Mouse (Mus musculus): ENCODE measurements around the gene Map3k20.

Map3k20 gene

DNA sequence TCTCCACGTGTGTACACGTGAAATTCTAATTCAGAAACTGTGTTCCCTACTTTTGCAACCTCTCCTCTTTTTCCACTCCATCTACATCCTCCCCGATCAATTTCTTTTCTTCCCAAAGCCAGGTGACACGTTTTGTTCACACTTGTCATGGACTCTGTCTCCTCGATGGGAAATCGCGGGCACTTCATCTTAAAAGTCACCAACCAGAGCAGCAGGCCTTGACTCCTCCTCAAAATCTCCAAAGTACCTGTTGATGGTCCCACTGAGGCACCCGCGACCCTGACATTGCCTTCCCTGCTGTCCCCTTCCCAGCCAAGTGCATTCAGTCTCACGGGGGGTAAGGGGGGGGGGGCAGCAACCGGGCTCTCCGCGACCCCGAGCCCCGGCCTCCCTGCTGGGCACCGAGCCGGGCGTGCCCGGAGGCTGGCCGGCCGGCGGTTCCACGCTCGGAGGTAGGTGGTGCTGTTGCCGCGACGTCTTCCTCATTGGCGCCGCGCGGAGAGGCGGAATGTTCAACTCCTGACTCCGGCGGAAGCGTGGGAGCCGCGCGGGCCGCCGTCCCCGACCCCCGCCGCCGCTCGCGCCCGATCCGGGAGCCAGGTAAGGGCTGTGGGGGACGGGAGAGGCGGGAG lies at the start of gene Map3k20:
Gene Map3k20 (plus strand): TSS at position 382 of the 632 bp plus-strand sequence.
- DNase-seq (ENCODE audit: low read depth, low spot score) = peak; percentile 58

DNA sequence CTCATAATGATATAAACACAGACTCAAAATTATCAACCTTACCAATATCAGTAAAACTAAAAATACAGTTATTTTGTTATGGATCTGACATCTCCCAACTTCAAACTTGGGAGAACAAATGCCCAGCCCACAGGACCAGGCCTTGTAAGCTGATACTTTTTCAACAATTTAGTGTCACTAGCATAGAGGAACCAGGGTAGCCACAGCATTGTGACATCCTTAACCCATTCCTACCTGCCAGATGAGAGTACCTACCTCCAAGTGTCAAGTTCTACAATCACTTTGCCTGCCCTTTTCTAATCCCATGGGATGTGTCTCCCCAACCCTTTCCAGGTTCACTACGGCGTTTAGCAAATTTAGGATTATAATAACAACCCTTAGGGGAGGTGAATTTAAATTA lies 47.0 kb upstream of the Map3k20 start:
- DNase-seq (ENCODE audit: low read depth, low spot score) = no peak

DNA sequence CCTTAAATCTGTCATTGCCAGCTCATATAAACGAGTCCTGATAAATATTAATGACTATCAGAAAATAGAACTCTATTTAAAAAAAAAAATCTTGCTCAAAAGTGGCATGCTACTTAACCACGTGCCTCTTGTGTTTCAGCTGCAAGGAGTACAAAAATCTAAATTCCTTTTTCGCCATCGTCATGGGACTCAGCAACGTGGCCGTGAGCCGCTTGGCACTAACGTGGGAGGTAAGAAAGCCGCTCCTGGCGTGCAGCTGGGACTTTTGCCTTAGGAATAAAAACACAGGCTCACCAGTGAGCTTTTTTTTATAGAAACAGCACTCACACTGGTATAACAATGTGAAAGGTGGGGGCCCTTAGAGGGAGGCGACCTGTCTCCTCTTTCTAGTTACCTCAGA lies 46.5 kb upstream of the Map3k20 start:
- DNase-seq (ENCODE audit: low read depth, low spot score) = no peak

DNA sequence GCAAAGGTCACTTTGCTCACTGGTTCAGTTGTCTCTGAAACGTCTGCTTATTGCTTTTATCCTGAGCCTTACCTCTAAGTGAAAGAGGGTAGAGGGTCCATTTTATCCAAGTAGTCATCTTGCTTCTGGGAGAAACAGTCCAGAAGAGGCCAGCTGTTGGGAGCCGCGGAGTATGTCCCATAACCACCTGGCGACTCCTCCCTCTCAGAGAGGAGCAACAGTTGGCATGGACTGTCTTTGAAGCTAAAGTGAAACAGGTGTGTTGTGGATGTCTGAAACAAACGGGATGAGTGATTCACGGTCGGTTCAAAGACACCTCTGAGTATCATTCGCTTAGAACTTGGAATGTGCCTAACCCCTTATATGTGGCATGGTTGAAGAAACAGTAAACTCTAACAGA lies 46.0 kb upstream of the Map3k20 start:
- DNase-seq (ENCODE audit: low read depth, low spot score) = no peak

DNA sequence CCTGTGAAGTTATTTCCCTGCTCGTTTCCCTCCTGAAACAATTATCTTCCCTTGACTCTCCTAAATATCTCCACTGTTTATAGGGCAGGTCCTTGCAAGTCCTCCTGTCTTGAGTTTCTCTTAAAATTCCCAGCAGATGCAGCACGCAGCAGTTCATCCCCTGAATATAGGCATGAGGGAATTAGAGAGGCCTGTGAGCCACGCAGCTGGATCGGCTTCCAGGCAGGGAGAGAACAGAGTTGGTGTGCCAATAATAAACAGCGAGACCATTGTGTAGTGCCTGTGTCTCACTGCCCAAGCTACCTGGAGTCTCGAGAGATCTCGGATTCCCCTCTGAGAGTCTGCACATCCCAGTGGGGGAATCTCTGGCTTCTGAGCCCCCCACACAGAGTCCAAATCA lies 45.4 kb upstream of the Map3k20 start:
- DNase-seq (ENCODE audit: low read depth, low spot score) = no peak

DNA sequence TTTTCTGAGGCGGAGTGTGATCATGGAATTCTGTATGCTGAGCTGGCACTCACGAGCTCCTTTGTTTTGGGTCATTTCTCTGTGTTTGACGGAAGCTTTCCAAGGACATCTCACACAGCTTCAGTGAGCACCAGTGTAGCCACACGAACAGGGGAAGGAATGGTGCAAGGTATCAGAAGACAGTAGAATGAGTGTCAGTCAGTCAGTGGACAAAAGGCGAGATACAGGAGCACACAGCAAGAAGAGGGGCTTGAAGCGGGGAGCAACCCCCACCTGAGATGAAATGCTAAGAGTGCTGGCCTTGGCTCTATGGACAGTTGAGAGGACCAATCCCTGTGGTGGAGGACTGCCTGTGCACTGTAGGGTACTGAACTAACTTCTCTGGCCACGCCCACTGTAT lies 44.7 kb upstream of the Map3k20 start:
- no peak for DNase-seq (ENCODE audit: low read depth, low spot score)

DNA sequence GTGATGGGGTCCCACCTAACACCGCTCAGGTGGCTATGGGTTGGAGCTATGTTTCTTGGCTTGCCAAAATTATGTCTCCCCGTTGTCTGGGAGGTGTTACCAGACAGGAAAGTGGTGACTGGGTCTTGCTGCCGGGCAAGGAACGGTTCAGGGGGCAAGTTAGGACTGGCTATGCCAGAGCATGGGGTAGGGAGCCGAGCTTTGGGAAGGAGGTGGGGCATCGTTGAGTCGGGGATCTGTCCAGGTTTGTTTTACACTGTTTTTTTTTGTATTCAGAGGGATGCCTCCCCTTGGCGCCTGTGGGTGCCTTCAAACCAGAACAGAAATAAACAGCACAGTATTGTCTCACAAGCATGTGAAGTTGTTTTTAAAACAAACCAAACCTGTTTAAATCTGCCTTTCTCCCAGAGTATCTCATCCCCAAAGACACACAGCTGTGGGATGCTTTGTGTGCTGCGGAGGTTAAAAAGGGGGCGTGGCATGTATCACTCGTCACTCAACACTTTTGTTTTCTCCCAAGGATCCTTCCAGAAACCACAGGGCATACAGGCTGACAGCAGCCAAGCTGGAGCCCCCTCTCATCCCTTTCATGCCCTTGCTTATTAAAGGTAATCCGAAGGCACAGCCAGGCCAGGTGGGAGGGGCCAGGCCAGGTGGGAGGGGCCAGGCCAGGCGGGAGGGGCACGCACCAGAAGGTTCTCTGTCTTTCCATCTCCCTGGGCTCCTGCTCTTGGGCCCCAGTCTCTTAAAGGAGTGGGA lies 43.5 kb upstream of the Map3k20 start:
- no peak for DNase-seq (ENCODE audit: low read depth, low spot score)

DNA sequence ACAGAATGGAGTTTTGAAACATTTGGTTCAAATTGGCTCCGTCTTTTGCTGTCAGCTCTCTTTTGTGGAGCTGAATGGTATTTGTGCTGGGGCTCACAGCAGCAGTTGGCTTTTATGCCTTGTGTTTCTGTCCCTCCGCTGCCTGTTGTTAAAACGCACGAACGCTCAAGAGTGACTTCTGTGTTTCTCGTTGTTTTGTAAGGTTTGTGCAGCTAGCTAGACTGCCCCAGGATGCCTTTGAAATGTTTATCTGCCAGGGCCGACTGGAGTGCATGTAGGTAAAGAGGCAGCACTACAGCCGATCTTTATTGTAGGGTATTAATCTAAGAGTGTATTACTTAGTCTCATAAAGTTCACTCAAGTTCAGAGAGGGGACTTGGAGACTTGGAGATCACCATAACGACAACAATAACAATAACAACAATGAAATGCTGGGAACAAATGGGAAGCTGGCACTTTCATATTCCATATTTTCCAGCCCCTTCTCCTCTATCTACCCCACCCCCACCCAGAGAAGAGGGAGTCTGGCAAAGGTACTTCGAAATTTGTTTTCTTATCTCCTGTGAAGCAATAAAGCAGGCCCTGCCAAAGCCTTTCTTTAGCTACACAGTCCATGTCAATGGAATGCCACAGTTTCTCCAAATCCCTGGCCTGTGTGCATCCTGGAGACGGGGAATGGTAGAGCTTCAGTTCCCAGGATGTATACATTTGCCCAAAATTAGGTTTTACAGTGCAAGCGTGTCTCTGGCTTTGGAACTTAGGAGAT lies 42.3 kb upstream of the Map3k20 start:
- DNase-seq (ENCODE audit: low read depth, low spot score) = no peak

DNA sequence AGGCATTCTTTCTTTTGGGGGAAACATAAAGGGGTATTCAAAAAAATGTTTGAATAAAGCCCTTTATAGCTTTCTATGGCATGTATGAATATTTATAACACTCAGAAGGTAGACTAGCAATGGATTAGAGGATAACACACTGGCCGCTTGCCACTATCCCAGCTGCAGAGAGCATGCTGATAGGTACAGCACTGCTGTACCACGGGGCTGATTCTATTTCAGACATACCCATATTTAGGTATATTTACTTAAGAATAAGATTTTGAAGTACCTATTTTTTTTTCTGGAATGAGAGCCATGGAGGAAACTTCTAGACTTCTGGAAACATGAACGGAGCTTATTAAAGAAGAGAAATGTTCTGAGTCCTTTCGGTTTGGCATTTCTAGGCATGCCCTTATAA lies 39.8 kb upstream of the Map3k20 start:
- DNase-seq (ENCODE audit: low read depth, low spot score) = no peak

DNA sequence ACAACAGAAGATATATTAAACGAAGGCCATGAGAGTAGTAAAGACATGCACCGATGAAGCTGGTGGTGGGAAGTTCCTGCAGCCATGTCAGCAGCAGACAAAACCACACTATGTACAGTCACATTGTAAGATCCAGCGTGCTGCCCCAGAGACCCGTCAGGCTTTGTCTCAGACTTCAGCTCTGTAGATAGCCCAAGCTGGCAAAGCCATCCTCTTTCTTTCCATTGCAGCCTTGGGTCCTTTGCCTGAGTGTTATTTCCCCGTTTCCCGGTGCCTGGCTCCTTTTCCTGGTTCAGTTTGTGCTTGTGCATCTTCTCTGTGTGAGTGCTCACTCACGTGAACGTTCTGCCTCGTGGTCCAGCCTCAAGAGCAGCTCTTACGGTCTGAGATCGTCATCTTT lies 39.1 kb upstream of the Map3k20 start:
- no peak for DNase-seq (ENCODE audit: low read depth, low spot score)

DNA sequence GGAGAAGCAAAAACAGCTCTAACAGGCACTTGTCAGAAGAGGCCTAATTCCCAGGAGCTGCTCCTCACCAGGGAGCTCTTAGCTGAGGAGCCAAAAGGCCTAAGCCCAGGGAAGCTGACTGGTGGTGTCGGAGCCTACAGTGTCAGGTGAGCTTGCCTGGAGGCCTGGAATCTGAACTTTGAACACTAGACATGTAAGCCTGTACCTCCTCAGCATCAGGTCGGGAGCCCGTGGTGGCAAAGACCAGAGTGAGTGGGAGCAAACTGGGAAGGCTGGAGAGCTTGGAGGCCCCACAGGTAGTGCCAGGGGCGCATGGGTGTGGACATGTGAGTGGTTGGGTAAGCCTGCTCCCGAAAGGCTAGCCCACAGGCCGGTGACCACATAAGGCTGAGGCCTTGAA lies 37.6 kb upstream of the Map3k20 start:
- DNase-seq (ENCODE audit: low read depth, low spot score) = no peak

DNA sequence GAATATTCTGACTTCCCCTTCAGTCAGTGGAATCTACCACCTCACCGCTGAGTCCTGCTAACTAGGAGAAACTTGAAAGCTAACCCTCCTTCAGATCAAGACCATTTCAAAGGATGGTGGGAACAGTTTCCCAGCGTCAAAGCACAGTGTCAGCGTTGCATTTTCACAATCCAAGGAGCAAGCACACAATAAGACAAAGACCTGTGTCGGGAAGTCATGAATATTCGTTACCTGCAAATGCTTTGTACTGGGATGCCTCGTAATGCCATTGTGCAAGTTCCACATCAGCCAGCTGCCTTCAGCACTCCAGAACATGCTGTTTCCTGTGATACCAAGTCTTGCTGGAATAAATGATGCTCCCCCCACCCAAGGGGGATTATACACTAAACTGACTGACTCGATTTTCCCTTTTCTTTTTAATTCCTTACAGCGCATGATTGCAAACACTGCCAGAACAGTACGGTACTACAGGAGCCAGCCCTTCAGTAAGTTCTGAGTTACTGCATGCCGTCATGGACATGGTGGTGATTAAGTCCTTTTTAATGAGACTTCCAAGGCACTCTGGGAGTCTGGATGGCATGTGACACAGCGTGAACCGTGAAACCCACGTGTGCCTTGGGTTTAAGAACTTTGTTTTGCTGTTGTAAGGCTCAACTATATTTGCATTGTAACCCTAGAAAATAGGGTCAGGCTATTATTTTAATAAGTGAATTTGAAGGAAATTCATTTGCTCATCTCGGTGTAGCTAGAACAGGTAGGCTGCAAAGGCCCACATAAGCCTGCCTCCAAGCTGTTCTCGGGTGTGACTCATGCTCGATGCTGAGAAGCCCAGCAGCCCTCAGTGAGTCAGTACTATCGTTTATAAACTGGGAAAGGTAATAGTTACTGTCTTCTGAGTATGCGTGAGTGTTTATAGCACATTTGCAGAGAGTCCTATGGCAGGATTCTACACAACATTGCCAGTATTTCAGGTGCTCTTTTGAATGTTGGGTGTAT lies 32.6 kb upstream of the Map3k20 start:
- DNase-seq (ENCODE audit: low read depth, low spot score) = no peak

DNA sequence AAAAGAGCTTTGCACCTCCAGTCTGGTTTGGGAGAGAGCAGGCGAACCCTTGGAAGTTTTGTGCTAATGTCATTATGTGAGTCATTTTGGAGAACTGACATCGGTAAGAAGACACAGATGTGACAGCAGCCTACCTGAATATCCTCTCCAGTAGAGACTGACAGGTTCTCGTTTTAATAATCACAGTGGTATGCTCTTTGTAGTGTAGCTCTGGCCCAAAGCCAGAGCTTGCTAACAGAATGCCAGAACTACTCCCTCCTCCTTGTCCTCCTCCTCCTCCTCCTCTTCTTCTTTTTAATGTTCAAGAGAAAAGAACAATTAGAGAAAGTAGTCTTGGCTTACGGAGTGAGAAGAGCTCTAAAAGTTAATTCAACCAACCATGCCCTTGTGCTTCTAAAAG lies 31.6 kb upstream of the Map3k20 start:
- DNase-seq (ENCODE audit: low read depth, low spot score) = no peak

DNA sequence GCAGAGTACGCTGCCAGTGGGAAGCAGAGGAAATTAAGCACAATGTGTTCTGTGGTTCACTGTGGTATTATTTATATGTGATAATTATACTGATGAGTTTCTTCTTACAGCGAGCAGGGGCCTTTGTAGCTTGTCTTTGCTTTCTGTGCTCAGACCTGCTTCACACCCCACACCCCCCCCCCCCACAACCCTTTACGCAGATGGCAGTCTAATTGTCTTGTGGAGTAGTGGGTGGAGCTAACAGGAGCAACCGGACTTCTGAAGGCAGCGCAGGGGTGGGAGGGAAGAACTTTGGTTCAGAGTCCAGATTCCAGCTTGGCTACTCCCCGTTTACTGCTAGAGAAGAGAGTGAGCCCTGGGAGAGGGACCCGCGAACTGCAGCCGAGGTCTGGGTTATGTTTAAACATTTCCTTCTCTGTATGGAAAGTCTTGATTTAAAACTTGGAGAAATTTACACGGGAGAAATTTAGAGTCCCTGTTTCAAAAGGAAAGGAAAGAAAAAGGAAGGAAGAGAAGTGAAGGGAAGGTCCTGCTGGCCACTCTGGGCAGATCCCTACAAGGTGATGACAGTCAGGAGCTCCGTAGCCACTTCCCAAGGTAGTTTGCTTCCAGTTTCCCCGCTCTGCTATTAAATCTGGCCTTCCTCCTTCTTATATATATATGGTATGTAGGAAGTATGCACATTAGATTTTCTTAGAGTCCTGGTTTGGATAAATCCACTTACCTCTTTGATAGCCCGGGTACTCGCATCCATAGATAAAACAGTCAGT lies 30.4 kb upstream of the Map3k20 start:
- no peak for DNase-seq (ENCODE audit: low read depth, low spot score)

DNA sequence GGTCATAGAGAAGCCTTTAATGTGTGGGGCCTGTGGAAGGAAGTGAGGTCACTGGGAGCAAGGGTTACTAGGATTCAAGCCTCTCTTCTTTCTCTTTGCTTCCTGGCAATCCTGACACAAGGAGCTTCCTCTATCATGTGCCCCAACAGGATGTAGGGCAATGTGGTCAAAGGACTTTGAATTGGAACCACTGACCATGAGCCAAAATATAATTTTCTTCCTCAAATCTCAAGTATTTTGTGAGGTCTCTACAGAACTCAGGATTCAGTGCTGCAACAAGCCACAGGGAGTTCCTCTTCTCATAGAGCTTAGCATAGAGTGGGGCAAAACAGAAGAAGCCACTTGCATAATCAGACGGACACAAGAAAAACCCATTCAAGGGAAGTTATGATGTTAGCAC lies 24.7 kb upstream of the Map3k20 start:
- DNase-seq (ENCODE audit: low read depth, low spot score) = no peak

DNA sequence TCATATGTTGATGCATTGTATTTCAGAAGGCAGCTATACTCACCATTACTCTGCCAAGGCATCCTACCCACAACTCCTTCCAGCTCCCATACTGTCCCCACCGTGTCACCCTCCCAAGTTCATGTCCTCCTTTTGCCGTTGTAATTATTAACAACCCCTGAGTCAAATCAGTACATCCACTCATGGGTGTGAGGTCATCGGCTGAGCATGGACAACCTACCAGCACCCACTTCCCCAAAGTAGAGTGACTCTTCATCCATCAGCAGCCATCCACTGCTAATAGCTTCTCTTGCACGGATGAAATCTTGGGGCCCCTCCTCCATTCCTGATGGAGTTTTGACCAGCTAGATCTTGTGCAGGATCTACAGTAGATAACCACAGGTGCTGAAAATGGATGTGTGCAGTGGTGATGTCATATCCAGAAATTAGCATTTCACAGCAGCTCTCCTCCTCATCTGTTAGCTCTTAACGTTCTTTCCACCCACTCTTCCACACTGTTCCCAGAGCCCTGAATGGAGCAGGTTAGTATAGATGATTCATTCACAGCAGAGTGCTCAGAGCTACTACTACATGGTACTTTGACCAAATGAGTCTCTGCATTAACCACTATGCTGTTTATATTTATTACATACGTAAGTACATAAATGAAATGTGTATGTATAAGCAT lies 22.5 kb upstream of the Map3k20 start:
- DNase-seq (ENCODE audit: low read depth, low spot score) = no peak

DNA sequence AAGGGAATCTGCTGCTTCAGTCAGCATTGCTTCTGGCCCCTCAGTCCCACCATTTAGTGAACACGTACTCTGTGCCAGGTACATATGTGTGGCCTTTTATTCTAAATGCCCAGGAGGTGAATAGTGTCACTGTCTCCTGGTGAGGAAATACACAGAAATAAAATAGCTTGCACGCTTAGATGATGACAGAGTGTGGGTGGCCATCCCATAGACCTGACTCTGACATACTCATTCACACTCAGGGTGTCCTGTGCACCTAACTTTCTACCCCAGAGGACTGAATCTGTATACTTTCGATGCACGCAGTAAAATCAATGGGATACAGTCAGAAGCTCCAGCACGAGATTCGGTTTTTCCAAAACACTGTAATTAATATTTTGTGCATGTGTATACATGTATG lies 18.0 kb upstream of the Map3k20 start:
- no peak for DNase-seq (ENCODE audit: low read depth, low spot score)

DNA sequence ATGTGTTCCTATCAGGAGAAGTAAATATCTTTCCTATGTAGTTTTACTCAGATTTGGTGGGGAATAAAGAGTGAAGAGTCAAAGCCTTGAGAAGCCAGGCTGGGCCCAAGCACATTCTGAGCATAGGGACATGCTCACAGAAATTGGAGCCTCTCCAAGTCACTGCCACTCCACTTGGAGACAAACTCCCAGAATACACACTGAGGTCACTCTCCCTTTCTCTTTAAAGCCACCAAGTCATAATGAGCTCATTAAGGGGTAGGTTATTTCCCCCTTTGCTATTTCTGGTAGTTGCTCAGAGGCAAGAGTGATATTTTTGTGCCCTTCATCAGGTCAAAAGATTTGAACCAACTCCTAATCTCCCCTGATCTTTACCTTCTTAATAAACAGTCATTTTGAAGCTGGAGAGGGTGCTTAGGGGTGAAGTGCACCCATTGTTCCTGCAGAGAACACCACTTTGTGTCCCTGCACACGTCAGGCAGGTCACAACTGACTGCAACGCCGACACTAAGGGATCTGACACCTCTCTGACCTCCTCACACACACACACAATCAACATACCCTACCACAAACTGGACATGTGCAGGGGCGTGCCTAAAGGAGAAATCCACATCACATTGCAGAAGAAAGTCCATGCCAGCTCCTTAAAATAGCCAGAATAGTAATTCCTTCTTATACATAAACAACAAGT lies 15.6 kb upstream of the Map3k20 start:
- DNase-seq (ENCODE audit: low read depth, low spot score) = no peak

DNA sequence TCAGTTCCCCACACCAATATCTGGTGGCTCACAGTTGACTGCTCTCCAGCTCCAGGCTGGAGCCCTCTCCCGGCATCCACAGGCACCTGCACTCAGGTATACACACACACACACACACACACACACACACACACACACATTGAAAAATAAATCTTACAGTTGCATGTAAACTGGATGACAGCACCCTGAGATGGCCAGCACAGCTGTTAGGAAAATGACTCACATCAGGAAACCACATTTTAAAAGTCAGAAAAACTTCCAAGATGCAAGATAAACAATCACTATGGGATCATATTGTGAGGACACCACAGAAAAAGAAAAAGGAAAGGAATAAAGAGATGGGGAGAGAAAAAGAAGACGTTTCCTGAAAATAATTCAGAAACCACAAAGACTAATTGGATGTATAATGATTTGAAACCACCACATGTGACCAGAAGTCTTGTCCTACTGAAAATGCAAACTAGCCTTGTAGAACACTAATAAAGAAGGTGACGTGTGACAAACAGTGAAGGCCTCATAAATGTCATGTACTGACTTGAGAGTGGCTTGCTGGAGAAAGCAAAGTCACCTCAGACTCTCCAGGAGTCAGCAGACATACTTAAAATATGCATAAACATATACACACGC lies 7.1 kb upstream of the Map3k20 start:
- no peak for DNase-seq (ENCODE audit: low read depth, low spot score)
